Mouse (Mus musculus) heart, adult 2 months (tissue): Measurements from ENCODE around the gene Med29.

ENCODE experiments used
- CTCF ChIP-seq: fragments of 200-600 bp; IDR thresholded peaks from 2 replicates; pipeline ENCODE4 v1.8.1; 2022; ENCODE audit warnings: antibody characterized with exemption, mild to moderate bottlenecking, moderate library complexity
- EP300 ChIP-seq: fragments of 200-500 bp; IDR thresholded peaks from 2 replicates; pipeline ENCODE4 v1.6.1; 2011; ENCODE audit warnings: low read depth, low read length, control low read depth; ENCODE audit not compliant: insufficient read depth
- POLR2A ChIP-seq: fragments of 200-500 bp; IDR thresholded peaks from 2 replicates; pipeline ENCODE4 v1.6.1; 2011; ENCODE audit warnings: mild to moderate bottlenecking, low read depth, low read length, control low read depth; ENCODE audit not compliant: insufficient read depth

- no peak for TF ChIP-seq POLR2A
- TF ChIP-seq CTCF = no peak
- no peak for TF ChIP-seq EP300
Observed at GRCm38 (mm10) chr7:28430512-28430911, 38.0 kb upstream of the Med29 start.
